Mouse (Mus musculus): ENCODE results near the gene Coa4.
A peak's percentile ranks its signal among the peaks of the same experiment; 100 is the strongest.
"Not testable (repeated sequence)": the region's sequence is repeated elsewhere in the genome, so short reads cannot be mapped to it uniquely, and the experiment has no call there.

Coa4 gene

GRCm38 (mm10) chr7:100567238-100567637 is 30.4 kb downstream of the Coa4 start:
- DNase-seq, result not testable (repeated sequence)

DNA sequence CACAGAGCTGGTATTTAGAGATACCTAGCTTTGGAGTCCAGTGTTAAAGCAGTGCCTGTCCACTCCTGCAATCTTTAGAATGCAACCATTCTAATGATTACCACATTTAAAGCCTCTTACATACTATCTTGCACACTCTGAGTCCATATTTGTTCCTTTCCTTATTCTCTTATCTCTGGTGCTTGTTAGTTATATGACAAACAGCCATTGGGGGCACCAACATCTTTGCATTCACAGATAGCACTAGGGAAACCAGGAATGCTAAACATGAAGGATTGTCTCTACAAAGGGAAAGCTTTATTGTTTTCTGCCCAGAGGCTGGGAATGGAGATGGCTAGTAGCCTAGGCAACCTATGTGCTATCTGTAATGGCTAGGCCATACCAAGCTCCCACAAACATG is 33.0 kb downstream of the Coa4 start:
- no peak for DNase-seq

- DNase-seq, result no peak
Measured at GRCm38 (mm10) chr7:100570930-100571715, 34.3 kb downstream of the Coa4 start.

- DNase-seq, result peak; percentile 56
Measured at GRCm38 (mm10) chr7:100572061-100572460, 35.2 kb downstream of the Coa4 start.

DNA sequence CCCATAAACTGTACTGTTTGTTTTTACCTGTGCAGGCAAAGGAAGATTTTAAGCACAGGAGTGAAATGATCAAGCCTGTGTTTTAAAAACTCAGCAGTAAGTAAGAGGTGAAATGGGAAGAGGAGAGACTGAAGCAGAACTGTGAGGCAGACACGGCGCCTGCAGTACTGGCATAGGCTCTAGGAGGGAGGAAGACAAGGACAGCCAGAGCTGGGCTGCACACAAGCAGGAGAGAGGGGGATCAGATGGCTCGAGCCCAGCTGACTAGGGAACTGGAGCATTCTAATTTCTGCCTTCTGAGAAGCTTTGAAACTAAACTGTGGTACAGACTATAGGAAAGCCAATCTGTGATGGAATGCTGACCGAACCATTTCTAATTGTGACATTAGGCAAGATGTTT is 35.8 kb downstream of the Coa4 start:
- DNase-seq, result no peak

DNA sequence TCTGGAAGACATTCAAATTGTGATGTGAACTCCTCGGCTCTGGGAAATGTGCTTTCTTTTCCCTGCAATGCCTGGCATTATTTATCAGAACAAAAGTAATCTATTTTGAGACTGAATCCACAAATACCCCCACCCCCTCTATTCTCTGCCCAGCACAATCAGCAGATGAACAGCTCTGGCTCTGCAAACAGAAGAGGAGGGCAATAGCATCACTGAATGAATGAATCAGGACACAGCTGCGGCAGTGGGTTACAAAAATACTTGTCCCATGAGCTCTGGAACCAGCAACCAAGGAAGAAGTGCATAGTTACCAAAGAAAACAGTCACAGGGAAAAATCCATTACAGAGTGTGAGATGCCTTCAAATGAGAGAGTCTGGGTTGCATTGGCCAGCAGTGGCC is 41.9 kb downstream of the Coa4 start:
- no peak for DNase-seq

- no peak for DNase-seq
Measured at GRCm38 (mm10) chr7:100582235-100582634, 45.4 kb downstream of the Coa4 start.

DNA sequence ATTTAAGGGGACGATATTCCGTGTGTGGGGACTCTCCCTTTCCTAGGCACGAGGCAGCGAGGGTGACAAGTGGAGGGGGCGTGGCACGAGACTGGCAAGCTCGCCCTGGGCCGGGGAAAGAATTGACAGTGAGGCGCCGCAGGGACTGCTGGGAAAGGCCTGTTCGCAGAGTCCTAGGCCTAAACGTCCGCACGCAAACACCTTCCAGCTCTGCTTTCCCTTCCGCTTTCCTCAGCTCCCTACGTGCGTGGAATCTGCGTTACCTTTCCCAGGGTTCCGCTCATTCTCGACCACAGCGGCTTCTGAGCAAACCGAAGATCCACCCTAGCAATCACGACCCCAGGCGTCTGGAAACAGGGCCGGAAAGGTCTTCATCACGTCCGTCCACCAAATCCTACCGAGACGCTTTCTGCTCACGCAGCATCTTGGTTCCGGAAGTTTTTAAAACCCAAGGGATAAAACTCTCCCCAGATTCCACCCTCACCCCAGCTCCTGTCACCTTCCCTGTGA is 45.9 kb downstream of the Coa4 start:
- DNase-seq, result peak; percentile 92

DNA sequence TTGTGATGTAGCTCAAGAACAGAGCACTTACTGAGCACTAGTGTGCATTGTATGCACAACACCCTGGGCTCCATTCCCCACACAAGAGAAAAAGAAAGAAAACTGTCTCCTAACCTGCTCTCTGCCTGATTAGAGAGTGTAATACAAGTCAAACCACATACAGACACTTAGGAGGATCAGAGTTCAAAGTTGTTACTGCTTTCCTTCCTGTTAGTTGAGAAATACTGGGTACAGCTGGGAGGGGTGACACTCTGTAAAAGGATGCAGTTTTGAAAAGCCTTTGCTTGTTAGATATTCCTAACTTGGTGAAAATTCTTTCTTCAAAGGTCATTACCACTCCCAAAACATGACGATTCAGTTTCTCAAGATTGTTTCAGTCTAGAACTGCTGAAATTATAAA is 52.9 kb downstream of the Coa4 start:
- no peak for DNase-seq

Measured in cerebellum, adult 8-10 months (tissue).